Mouse (Mus musculus) lung, adult 2 months (tissue): ENCODE results near the gene Pea15a.

Source experiments
- CTCF ChIP-seq: fragments of 200-500 bp; IDR thresholded peaks from 2 replicates; pipeline ENCODE4 v1.5.1; 2011; ENCODE audit warnings: mild to moderate bottlenecking, low read length, control low read depth; ENCODE audit not compliant: insufficient read depth
- POLR2A ChIP-seq: fragments of 200-500 bp; IDR thresholded peaks from 2 replicates; pipeline ENCODE4 v1.6.1; 2011; ENCODE audit warnings: low read depth, mild to moderate bottlenecking, control low read depth, low read length, borderline replicate concordance; ENCODE audit errors: extremely low read depth

DNA sequence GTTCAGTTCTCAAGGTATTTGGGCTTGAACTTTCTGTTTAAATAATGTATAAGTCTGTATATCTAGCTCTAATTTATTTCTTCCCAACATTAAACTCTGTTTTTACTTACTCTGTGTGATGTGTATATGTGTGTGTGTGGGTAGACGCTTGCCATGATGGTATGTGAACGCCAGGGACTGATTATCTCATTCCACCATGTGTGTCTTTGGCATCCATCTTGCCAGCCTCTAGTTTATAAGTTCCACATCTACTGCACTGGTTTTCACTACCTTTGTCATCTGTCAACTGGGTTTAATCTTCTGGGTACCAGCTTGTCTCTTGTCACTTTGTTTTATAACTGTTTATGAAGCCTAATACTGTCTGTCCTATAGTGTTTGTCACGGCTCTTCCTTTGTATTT lies 51.1 kb downstream of the Pea15a start:
- no peak for TF ChIP-seq POLR2A
- no peak for TF ChIP-seq CTCF
